Mouse (Mus musculus) adrenal gland, postnatal 4 days (tissue): ENCODE measurements around the gene Gm6871. TPM values are rescaled to one million over a fixed set of nuclear protein-coding genes. Genes with fewer than 3 reads are reported as not detected.
"Not testable (repeated sequence)": the region's sequence is repeated elsewhere in the genome, so short reads cannot be mapped to it uniquely, and the experiment has no call there.

ENCODE experiments used
- DNase-seq, 2 experiments: peaks; one replicate each; pipeline ENCODE4 v3.0.0; 2021 to 2022; ENCODE audit warnings: low spot score in 2 of 2, mixed read lengths in 2 of 2
- long read RNA-seq, 2 experiments: library from polyadenylated mRNA; stranded (forward); transcript quantifications; one replicate each; pipeline ENCODE4 v2.0.0; 2021
- total RNA-seq, 2 experiments: library from RNA; stranded (reverse); gene quantifications; 2 replicates each; pipeline ENCODE4 v1.2.3; 2021

The Gm6871 gene
- under 1 TPM in 1 of 2 experiments, not detected in 1; 0.36 TPM for total RNA-seq
- long read RNA-seq, experiment 1: 0 reads
- long read RNA-seq, experiment 2: 0 reads

- not testable (repeated sequence) for DNase-seq
These were observed at the start of gene Gm6871 for GRCm38 (mm10) chr7:41573562-41573961. Gene Gm6871, minus strand, starts transcription at chr7:41573662.

- not testable (repeated sequence) for DNase-seq
These were observed 42.8 kb upstream of the Gm6871 start for GRCm38 (mm10) chr7:41616241-41616640.

DNA sequence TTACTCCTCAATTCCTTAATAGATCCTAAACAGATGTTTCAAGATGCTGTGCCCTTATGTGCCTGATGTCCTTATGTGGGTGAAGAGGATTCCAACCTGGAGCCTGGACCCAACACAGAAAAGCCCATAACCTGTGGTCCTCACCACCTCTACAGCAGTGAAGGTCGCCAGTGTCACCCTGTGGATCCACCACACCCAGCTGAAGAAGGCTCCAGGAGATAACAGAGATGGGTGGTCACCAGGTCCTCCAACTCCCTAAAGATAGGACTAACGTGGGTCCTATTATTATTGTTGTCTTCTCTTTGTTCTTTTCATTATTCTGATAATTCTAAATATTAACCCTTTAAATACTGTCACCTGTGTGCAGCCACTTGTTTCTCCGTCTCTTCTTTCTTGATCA is 38.2 kb upstream of the Gm6871 start:
- no peak for DNase-seq

DNA sequence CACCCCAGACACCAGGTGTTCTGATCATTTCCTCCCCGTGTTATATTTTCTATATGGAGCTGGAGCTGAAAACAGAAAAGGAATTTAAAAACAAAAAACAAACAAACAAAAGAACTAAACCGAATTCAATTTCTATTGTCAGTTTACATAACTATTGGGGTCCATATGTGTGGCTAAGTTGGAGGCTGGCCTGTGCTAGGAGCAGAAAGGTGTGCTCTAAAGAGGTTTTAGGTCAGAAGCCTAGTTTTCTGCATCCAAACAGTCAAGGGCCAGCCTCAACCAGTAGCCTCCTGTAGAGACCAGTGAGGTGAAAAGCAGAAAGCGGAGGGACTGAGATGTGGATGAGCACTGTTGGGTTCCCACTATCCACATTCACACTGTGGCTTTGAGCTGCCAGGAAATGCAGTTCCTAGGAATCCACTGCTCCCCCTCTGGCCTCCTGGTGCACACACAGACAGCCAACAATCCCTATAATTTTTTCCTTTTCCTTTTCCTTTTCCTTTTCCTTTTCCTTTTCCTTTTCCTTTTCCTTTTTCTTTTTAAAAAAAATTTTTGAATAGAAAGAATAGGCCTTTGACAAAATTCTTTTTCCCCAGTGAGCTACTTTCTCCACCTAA is 26.6 kb upstream of the Gm6871 start:
- DNase-seq: no peak

DNA sequence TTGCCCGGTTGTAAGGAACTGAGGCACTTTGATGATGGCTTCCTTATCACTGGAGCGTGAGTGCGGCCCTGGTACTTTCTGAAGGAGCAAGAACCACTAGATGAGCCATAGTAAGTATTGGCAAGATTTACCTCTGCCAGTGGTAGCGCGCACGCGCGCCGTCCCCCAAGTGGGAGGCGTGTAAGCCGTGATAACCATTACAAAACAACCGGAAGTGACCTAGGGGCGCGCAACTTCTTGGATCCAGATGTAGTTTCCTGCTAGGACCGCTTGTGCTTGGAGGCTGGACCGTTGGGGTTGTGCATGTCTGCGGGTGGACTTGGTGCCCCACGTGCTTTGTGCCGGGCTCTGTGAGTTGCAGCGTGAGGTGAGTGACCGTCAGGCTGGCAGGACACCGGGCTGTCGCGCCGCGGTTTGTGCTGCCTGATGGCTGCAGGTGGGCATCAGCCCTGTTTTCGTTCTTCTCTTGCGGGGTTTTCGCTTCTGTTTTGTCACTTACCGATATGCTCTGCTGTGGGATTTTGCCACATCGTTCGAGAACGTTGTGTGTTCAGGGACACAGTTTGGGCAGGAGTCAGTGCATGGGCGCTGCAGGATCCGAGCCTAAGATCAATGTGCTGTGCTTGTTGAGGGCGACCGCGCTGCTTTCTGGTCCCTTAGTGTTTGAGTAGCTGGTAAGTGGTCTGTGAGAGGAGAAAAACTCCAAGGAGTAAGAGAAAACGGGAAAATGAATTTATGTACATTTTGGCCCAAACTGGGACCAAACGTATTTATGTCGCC is 25.8 kb upstream of the Gm6871 start, which contains the start of gene 2610021A01Rik:
TSS of gene 2610021A01Rik (plus strand) at position 197 of the 780 bp plus-strand sequence.
- peak; percentile 52 to 83 for DNase-seq

DNA sequence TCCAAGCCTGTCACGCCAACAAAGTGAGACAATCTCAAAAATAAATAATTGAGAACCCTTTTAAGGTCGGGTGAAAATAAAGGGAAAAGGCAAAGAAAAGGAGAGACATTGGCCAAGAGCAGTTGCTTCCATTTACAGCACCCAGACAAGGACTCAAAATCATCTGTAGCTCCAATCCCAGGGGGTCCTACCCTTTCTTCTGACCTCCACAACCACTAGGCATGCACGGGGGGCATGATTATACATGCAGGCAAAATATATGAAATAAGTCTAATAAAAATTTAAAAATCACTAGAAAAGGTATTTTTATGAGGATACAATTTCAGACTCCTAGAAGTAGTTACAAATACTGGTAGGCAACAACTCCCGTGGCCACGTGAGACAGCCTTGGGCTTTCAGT is 25.2 kb upstream of the Gm6871 start:
- no peak for DNase-seq

DNA sequence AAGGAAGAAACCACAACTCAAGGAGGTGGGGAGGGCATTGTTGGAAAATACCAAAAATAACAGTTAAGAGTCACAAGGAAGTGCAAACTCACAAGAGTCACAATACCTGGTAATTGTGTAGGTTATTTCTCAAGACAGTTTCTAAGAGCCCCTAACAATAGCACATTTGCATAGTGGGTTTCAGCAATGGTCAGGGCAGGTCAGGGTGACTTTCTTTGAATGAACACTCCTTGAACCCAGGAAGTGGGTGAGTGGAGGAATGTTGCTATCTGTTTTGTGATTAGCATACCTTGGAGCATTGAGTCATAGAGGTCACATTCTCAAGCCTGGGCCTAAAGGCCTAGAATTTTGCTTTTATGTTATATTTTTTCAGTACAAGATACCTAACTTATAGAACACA is 14.4 kb upstream of the Gm6871 start:
- DNase-seq: not testable (repeated sequence)

DNA sequence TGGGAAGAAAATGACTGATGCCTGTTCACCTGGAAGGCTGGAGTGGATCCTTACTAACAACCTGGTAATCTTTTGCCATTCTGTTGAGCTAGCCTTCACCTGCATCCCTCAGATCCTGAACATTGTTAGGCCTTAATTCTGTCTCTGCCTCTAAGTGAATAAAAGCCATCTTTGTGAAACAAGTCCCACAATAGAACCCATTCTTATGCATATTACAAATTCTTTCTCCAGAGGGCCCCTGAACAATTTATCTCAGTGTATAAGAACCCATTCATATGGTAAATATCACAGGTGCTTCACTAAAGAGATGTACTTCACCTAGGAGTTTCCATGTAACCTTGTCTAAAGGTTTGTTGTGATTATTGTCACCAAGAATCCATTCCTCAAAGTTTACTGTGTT is 8.6 kb upstream of the Gm6871 start:
- no peak for DNase-seq

- DNase-seq: no peak
These were observed 4.5 kb upstream of the Gm6871 start for GRCm38 (mm10) chr7:41577956-41578355.

- DNase-seq: no peak
These were observed 12.8 kb downstream of the Gm6871 start for GRCm38 (mm10) chr7:41560681-41561080.

DNA sequence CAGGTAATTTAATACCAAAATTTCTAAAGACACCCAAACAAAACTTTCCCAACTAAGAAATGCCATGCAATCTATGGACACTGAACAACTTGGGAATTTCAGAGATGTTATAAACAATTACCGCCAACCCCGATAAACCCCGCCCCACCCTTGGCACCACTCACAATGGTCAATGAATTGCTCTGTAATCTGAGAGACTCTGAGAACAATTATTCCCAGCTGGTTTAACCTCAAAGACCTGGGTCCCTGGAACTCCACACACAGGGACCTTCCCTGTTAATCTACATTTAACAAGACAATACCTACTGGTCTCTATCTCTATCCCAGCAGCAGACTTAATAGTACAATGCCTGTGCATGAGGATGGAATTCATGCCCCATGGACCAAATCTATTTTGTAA is 60.8 kb downstream of the Gm6871 start:
- no peak for DNase-seq

GRCm38 (mm10) chr7:41512207-41512606 is 61.3 kb downstream of the Gm6871 start:
- DNase-seq: no peak

DNA sequence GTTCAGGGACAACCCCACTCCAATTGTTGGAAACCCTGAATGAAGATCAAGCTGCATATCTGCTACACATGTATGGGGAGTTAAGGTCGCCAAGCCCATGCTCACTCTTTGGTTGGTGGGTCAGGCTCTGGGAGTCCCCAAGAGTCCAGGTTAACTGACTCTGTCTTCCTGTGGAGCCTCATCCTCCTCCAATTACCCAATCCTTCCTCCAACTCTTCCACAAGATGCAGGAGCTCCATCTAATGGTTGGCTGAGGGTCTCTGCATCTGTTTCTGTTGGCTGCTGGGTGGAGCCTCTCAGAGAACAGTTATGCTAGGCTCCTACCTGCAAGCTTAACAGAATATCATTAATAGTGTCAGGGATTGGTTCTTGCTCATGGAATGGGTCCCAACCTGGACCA is 71.1 kb downstream of the Gm6871 start:
- no peak for DNase-seq

DNA sequence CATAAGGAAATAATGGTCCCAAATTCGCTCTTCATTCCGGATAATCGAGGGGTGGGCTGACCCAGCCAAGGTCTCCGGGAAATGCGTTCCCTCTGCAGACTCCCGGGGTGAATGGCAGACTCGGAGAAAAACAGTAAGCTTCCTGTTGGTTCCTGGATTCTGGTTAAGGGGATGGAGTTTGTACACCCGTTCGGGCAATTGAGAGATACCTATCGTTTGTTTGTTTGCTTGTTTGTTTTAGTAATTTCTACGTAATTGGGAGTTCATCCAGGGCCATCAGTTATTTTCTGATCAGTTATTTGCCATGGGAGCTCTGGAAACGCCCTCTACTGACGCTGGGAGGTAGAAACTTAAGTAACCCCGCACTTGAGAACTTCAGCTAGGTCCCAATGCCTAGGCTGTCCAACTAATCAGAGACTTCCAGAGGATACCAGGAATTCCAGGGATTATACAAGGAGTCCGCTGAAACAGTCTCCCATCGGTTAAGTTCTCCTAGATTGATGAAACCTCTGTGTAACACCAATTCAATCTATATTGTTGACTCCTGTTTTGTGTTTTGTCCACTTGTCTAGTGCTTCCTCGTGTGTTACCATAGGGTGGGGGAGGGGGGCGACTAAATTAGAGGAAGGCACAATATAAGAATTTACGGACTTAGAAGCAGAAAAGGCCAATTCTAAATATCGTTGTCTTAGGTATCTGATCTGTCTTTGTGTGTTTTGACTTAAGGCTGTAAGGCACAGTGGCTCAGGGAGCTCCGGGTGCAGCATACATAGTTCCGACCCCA is 73.1 kb downstream of the Gm6871 start:
- peak in 1 of 2 experiments; percentile 25 for DNase-seq

DNA sequence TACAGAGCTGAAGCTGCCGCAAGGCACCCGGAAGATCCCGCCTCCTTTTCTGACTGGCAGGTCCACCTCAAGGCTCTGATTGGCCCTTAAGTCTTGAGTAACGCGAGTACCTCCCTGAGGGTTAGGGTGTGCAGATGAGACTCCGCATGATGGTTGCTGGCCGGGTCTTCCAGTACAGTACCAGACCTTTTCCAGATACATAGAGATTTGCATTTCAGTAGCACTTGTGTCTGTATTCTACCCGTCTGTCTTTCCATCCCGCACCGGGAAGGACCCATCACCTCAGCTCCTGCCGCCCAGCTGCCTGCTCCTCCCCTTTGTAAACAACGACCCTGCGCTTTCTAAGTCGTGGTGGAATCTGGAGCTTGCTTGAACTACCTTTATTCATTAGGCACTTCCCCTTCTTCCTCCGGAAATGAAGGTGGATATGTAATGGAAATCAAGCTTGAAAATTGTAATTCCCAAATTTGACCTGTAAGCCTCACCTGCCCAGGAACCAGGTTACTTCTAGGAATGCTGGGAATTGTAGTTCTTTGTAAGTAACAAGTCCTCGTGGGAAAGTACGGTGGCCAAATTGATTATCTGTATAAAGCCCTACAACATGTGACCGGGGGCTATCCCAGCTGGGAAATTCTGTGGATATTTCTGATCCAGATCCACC is 73.9 kb downstream of the Gm6871 start, which contains the start of the genes Gm20449 and AW146154:
TSS of gene Gm20449 (minus strand) at position 29 of the 661 bp plus-strand sequence.
TSS of gene AW146154 (minus strand) at position 502 of the 661 bp plus-strand sequence.
- DNase-seq: peak; percentile 84 to 93

DNA sequence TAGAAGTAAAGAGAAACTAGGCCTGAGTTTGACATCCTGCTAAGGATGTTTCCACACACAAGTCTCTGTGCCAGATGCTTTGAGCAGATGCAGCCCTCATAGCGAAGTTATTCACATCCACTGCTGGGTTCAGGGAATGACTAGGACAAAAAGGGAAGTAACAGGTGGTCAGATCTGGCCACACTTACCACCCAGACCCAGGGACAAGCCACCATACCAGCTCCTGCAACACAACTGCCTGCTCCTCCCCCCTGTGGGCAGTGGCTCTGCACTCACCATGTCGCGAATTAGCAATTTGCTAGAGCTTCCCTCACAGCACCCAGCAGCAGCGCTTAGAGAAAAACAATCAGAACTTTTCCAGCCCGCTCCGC is 74.5 kb downstream of the Gm6871 start:
- not testable (repeated sequence) for DNase-seq

DNA sequence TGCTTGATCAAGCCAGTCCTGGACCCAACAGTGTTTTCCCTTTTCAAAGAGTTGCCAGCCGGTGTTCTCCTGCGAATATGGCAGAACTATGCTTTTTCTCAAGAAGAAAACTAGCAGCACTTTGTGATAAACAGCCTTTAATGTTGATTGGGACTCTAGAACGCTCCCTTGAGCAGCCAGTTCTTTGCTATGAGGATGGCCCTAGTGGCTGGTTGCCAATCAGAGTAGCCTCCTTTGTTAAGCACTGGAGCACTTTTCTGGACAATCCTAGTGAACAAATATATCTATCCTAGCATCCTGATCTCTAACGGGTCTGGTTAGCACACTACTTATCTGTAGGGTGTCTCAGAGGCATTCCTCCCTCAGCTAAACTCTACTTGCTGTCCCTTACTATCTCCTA is 75.0 kb downstream of the Gm6871 start:
- not testable (repeated sequence) for DNase-seq

DNA sequence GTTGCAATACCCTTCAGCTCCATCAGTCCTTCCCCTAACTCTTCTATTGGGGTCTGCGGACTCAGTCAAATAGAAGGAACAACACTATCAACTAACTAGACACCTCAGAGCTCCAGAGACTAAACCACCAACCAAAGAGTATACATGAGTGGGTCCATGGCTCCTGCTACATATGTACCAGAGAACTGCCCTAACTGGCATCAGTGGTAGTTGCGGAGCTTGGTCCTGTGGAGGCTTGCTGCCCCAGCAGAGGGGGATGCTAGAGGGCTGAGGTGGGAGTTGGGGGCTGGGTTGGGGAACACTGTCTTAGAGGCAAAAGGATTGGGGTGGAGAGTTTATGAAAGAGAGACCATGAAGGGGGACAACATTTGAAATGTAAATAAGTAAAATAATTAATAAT is 75.6 kb downstream of the Gm6871 start:
- no peak for DNase-seq
